Mouse (Mus musculus): ENCODE measurements around the gene Prkd2. TPM values are rescaled to one million over a fixed set of nuclear protein-coding genes. Genes with fewer than 3 reads are reported as not detected.
A peak's percentile ranks its signal among the peaks of the same experiment; 100 is the strongest.

The Prkd2 gene
- total RNA-seq, 2 experiments from 2014 or later, result 5.2 to 14.2 TPM

- no peak for ATAC-seq (replicated peaks; ENCODE audit: low FRiP score, low TSS enrichment, poor library complexity, severe bottlenecking)
These were observed 69.7 kb downstream of the Prkd2 start for GRCm38 (mm10) chr7:16912360-16912759.

GRCm38 (mm10) chr7:16913806-16914452, 71.2 kb downstream of the Prkd2 start:
- peak; percentile 73 for ATAC-seq (replicated peaks; ENCODE audit: low FRiP score, low TSS enrichment, poor library complexity, severe bottlenecking)

- ATAC-seq (replicated peaks; ENCODE audit: low FRiP score, low TSS enrichment, poor library complexity, severe bottlenecking), result no peak
These were observed 72.0 kb downstream of the Prkd2 start for GRCm38 (mm10) chr7:16914453-16915343.

GRCm38 (mm10) chr7:16915461-16916340, 73.0 kb downstream of the Prkd2 start:
- ATAC-seq (replicated peaks; ENCODE audit: low FRiP score, low TSS enrichment, poor library complexity, severe bottlenecking), result no peak

DNA sequence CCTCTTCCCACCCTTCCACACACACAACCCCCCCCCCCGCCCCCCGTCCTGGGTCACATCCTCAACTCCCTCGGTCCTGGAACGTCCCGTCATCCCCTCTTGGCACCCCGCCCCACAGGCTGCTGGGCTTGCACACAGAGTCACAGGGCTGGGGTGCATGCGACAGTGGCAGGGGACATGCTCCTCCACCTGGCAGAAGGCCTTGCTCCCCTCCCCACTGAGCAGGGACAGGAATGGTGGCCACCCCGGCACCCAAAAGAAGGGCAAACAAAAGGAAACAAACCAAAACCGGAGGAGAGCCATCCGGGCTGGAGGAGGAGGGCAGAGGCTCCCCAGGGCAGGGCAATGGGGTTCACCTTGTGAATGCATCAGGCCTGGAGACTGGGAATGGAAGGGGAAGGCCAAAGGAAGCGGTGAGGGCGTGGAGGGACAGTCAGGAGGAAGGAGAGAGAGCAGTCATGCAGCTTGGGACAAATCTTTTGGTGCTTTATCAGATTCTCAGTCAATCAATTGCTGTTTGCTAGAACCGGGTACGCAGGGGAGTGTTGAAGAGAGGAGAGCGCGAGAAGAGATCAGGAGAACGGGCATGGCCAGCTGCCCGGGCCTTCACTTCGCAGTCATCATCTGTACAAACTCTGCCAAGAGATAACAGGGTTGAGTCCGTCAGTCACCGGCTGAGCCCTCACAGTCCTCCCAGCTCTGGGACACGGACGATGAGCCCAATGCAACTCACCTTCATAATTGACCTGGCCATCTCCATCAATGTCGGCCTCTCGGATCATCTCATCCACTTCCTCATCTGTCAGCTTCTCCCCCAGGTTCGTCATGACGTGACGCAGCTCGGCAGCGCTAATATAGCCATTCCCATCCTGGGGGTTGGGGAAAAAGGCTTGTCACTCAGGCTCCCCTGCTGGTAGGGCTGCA, 73.9 kb downstream of the Prkd2 start:
- ATAC-seq (replicated peaks; ENCODE audit: low FRiP score, low TSS enrichment, poor library complexity, severe bottlenecking), result peak; percentile 24; the same call in 1 of the 2 replicates

- ATAC-seq (replicated peaks; ENCODE audit: low FRiP score, low TSS enrichment, poor library complexity, severe bottlenecking), result no peak
These were observed 74.7 kb downstream of the Prkd2 start for GRCm38 (mm10) chr7:16917447-16917846.

- no peak for ATAC-seq (replicated peaks; ENCODE audit: low FRiP score, low TSS enrichment, poor library complexity, severe bottlenecking)
These were observed 75.3 kb downstream of the Prkd2 start for GRCm38 (mm10) chr7:16918014-16918413.

DNA sequence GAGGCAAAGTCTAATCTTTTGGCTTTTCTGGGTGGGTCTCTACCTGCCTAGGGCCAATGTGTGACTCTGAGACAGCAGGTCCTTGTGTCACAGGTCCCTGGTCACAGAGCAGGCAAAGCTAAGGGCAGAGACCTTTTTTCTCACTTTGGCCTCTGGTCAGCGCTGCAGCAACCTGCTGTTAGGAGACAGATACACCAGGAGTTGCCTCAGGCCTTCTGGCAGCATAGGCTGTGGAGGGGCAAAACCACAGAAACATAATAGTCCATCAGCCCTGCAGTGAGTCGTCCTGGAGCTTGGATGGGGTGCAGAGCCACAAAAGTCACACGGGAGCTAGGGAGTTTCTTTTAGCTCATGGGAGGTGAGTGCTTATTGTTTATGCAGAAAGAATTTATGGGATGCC, 76.0 kb downstream of the Prkd2 start:
- no peak for ATAC-seq (replicated peaks; ENCODE audit: low FRiP score, low TSS enrichment, poor library complexity, severe bottlenecking)

- peak; percentile 43 for ATAC-seq (replicated peaks; ENCODE audit: low FRiP score, low TSS enrichment, poor library complexity, severe bottlenecking)
These were observed 76.9 kb downstream of the Prkd2 start for GRCm38 (mm10) chr7:16919395-16920149.

Other genes with a start within 250 kb of the Prkd2 start
- 11.1 and 14.3 TPM in 2 replicates for gene Arhgap35, start 227.9 kb upstream of the Prkd2 start, total RNA-seq (2014; fragmentation: Nextera tagmentation)
- gene Arhgap35, start 227.9 kb upstream of the Prkd2 start, total RNA-seq (2017), result 8.0 and 8.6 TPM in 2 replicates
- not detected in 2 replicates for gene Ceacam15, start 167.2 kb upstream of the Prkd2 start, total RNA-seq (2014; fragmentation: Nextera tagmentation)
- gene Ceacam15, start 167.2 kb upstream of the Prkd2 start, total RNA-seq (2017), result not detected in 2 replicates
- not detected in 2 replicates for gene Ceacam9, start 121.0 kb upstream of the Prkd2 start, total RNA-seq (2014; fragmentation: Nextera tagmentation)
- not detected in 2 replicates for gene Ceacam9, start 121.0 kb upstream of the Prkd2 start, total RNA-seq (2017)
- gene Ap2s1, start 104.5 kb upstream of the Prkd2 start, total RNA-seq (2014; fragmentation: Nextera tagmentation), result 138 and 161 TPM in 2 replicates
- 55.7 and 62.9 TPM in 2 replicates for gene Ap2s1, start 104.5 kb upstream of the Prkd2 start, total RNA-seq (2017)
- 102 and 107 TPM in 2 replicates for gene Slc1a5, start 61.6 kb upstream of the Prkd2 start, total RNA-seq (2014; fragmentation: Nextera tagmentation)
- gene Slc1a5, start 61.6 kb upstream of the Prkd2 start, total RNA-seq (2017), result 31.8 and 36.1 TPM in 2 replicates
- gene Strn4, start 27.0 kb upstream of the Prkd2 start, total RNA-seq (2014; fragmentation: Nextera tagmentation), result 62.0 and 66.6 TPM in 2 replicates
- 63.9 and 71.1 TPM in 2 replicates for gene Strn4, start 27.0 kb upstream of the Prkd2 start, total RNA-seq (2017)
- gene Fkrp, start 26.2 kb upstream of the Prkd2 start, total RNA-seq (2014; fragmentation: Nextera tagmentation), result 14.4 and 21.5 TPM in 2 replicates
- 8.9 and 15.8 TPM in 2 replicates for gene Fkrp, start 26.2 kb upstream of the Prkd2 start, total RNA-seq (2017)
- gene Dact3, start 32.4 kb downstream of the Prkd2 start, total RNA-seq (2014; fragmentation: Nextera tagmentation), result 0.27 TPM in 1 of 2 replicates, not detected in the other
- 0.75 TPM in 1 of 2 replicates, not detected in the other for gene Dact3, start 32.4 kb downstream of the Prkd2 start, total RNA-seq (2017)
- gene Gng8, start 48.9 kb downstream of the Prkd2 start, total RNA-seq (2014; fragmentation: Nextera tagmentation), result not detected in 2 replicates
- gene Gng8, start 48.9 kb downstream of the Prkd2 start, total RNA-seq (2017), result 2.6 TPM in 1 of 2 replicates, not detected in the other
- not detected in 2 replicates for gene Ptgir, start 63.6 kb downstream of the Prkd2 start, total RNA-seq (2014; fragmentation: Nextera tagmentation)
- not detected in 2 replicates for gene Ptgir, start 63.6 kb downstream of the Prkd2 start, total RNA-seq (2017)
- gene Calm3, start 81.2 kb downstream of the Prkd2 start, total RNA-seq (2014; fragmentation: Nextera tagmentation), result 291 and 377 TPM in 2 replicates
- 512 and 515 TPM in 2 replicates for gene Calm3, start 81.2 kb downstream of the Prkd2 start, total RNA-seq (2017)
- gene Pnmal2, start 101.8 kb downstream of the Prkd2 start, total RNA-seq (2014; fragmentation: Nextera tagmentation), result not detected in 2 replicates
- not detected in 2 replicates for gene Pnmal2, start 101.8 kb downstream of the Prkd2 start, total RNA-seq (2017)
- gene Pnmal1, start 116.8 kb downstream of the Prkd2 start, total RNA-seq (2014; fragmentation: Nextera tagmentation), result not detected in 2 replicates
- gene Pnmal1, start 116.8 kb downstream of the Prkd2 start, total RNA-seq (2017), result not detected in 2 replicates
- gene Gm42372, start 140.2 kb downstream of the Prkd2 start, total RNA-seq (2014; fragmentation: Nextera tagmentation), result 0.28 and 0.35 TPM in 2 replicates
- gene Gm42372, start 140.2 kb downstream of the Prkd2 start, total RNA-seq (2017), result not detected in 2 replicates
- gene Ccdc8, start 149.8 kb downstream of the Prkd2 start, total RNA-seq (2014; fragmentation: Nextera tagmentation), result 0.79 and 2.7 TPM in 2 replicates
- gene Ccdc8, start 149.8 kb downstream of the Prkd2 start, total RNA-seq (2017), result 1.1 and 5.3 TPM in 2 replicates
- 148 and 150 TPM in 2 replicates for gene Ppp5c, start 185.0 kb downstream of the Prkd2 start, total RNA-seq (2014; fragmentation: Nextera tagmentation)
- gene Ppp5c, start 185.0 kb downstream of the Prkd2 start, total RNA-seq (2017), result 58.8 and 82.4 TPM in 2 replicates
- gene Hif3a, start 219.5 kb downstream of the Prkd2 start, total RNA-seq (2014; fragmentation: Nextera tagmentation), result 22.8 and 39.3 TPM in 2 replicates
- 2.9 and 3.7 TPM in 2 replicates for gene Hif3a, start 219.5 kb downstream of the Prkd2 start, total RNA-seq (2017)
- gene Psg16, start 231.1 kb downstream of the Prkd2 start, total RNA-seq (2014; fragmentation: Nextera tagmentation), result 0.11 TPM in 1 of 2 replicates, not detected in the other
- 1.1 TPM in 1 of 2 replicates, not detected in the other for gene Psg16, start 231.1 kb downstream of the Prkd2 start, total RNA-seq (2017)